Mouse (Mus musculus): ENCODE measurements around the gene Nacc2.

DNA sequence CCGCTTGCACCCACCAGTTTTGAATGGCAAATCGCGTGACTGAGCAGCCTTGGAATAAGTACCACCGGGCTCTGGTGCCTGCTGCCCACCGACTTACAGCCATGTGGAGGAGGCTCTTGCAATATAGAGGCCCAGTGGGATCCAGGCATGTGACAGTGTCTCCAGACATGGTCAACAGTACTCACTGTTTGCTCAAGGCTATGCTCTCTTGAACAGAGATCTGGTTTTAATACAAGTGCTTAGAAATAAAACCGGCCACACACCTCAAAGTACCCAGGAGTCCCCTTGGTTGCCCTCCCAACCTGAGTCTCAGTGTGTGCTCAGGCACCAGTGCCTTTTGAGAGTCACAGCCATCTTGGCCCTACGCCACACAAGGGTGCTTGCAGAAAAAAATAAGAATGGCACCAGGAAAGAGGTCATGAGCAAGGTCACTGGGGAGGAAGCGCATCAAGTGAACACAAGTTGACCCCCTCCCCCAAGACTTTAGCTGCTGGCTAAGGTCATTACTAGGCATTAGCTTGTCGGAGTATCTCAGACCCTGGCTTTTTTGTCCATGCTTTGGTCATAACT lies at the start of gene Nacc2:
- no peak for TF ChIP-seq CTCF (IDR thresholded peaks at IDR 0.05; ENCODE audit: low read depth, low read length)
- TF ChIP-seq POLR2A (IDR thresholded peaks at IDR 0.05; ENCODE audit: extremely low read depth, insufficient read depth, low read length): no peak
